Mouse (Mus musculus) cerebellum, postnatal 14 days (tissue): ENCODE data around the gene Defa33.
"Not testable (repeated sequence)": the region's sequence is repeated elsewhere in the genome, so short reads cannot be mapped to it uniquely, and the experiment has no call there.

ENCODE experiments used
- DNase-seq, 2 experiments: peaks; one replicate each; pipeline ENCODE4 v3.0.0; 2021; ENCODE audit warnings: mixed read lengths in 2 of 2

Gene Defa33

GRCm38 (mm10) chr8:21391511-21391910 is at the start of gene Defa33:
TSS of gene Defa33 (plus strand) at chr8:21391811.
- not testable (repeated sequence) for DNase-seq

- DNase-seq: not testable (repeated sequence)
These were observed 13.4 kb upstream of the Defa33 start, which contains the start of gene Defa2 for GRCm38 (mm10) chr8:21378215-21378614. TSS of gene Defa2 (plus strand) at chr8:21378515.

DNA sequence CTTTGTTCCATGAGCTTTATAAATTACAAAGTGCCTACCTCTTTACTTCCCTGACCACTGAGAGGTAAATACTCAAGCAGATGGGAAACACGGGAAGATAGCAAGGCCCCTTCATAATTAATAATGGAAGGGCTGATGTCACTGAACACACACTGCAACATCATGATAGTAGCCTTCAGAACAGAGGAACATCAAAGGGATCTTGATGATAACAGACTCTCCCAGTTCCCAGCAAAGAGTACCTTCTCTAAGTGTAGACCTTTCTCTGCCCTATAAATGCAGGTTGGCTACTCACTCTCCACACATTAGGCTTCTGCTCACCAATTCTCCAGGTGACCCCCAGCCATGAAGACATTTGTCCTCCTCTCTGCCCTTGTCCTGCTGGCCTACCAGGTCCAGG is 35.5 kb downstream of the Defa33 start, which contains the start of gene Defa36:
Gene Defa36 (plus strand): TSS at position 301 of the 400 bp plus-strand sequence.
- DNase-seq: not testable (repeated sequence)
